Mouse (Mus musculus): ENCODE data around the gene Nuak2.

Nuak2 gene

DNA sequence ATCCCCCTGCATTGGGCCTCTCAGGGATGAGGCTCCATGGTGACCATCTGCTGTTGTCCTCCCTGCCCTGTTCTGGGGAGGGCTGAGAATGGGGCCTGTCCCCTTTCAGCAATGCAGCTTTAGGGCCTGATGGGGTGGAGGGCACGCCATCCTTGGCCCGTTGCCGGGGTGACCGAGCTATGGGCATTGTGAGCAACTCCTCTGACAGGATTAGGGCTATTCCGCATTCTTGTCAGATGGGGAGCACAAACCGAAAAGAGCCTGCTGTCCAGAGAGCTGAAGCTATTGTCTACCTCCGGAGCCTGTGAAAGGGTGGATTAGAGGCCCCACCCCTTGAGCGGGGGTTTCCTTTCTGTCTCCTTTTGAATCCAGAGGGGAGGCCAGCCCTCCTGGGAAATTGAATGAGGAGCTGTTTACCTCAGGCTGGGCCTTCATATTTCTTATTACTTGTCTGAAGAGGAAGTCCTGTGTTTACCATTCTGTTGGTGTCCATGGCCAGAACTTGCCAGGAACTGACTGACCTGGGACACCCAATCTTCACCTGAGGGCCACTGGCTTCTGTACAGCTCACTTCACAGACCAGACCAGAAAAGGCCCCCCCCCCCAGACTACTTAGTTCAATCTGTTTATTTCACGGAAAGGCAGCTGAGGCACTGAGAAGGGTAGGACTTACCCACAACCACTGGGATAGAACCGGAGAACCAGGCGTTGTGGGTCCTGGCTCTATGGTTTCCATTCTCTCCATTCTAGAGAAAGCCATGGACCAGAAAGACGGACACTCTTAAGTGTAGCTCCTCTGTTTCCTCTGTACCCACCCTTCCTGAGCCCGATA, 7.0 kb downstream of the Nuak2 start:
- DNase-seq (ENCODE audit: extremely low spot score, low spot score), result peak; percentile 85

DNA sequence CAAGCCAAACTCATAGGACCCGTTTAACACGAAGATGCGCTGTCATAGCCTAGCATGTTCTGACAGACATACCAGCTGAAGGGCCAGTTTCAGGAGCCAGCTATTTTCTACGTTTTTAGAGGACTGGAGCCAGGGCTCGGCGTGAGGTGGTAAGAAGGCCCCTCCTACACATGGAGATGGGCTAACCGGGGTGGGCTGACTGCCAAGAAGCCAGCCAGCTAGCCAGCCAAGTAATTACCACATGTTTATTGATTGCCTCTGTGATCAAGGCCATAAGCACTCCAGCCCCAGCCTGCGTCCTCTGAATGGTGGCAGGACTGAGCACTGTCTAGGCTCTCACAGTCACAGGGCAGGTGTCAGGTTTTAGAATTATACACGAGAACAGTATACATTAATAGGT, 10.9 kb downstream of the Nuak2 start:
- DNase-seq (ENCODE audit: extremely low spot score, low spot score), result no peak

DNA sequence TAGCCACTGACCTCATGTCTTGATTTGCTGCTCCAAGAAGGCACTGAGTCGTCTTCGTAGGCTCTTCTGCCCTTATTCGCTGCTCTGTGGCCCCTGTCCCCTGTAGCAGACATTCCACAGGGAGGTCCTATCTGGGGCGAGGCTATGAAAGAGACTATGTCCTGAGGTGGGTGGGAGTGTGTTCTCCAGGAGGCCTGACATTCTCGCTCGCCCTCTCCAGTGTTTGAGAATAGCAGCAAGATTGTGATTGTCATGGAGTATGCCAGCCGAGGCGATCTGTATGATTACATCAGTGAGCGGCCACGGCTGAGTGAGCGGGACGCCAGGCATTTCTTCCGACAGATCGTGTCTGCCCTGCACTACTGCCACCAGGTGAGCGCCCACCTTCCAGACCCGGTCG, 11.6 kb downstream of the Nuak2 start:
- no peak for DNase-seq (ENCODE audit: extremely low spot score, low spot score)

GRCm38 (mm10) chr1:132328565-132328964, 12.6 kb downstream of the Nuak2 start:
- DNase-seq (ENCODE audit: extremely low spot score, low spot score), result no peak

GRCm38 (mm10) chr1:132329656-132330055, 13.7 kb downstream of the Nuak2 start:
- no peak for DNase-seq (ENCODE audit: extremely low spot score, low spot score)

GRCm38 (mm10) chr1:132330397-132330796, 14.5 kb downstream of the Nuak2 start:
- DNase-seq (ENCODE audit: extremely low spot score, low spot score), result no peak

DNA sequence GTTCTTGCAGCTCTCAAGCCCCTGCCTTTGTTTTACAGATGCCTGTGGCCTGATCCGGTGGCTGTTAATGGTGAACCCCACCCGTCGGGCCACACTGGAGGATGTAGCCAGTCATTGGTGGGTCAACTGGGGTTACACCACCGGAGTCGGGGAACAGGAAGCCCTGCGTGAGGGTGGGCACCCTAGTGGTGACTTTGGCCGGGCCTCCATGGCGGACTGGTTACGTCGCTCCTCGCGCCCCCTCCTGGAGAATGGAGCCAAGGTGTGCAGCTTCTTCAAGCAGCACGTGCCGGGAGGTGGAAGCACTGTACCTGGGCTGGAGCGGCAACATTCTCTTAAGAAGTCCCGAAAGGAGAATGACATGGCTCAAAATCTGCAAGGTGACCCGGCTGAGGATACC, 15.4 kb downstream of the Nuak2 start:
- no peak for DNase-seq (ENCODE audit: extremely low spot score, low spot score)

GRCm38 (mm10) chr1:132333201-132333600, 17.3 kb downstream of the Nuak2 start:
- DNase-seq (ENCODE audit: extremely low spot score, low spot score), result no peak

- DNase-seq (ENCODE audit: extremely low spot score, low spot score), result peak; percentile 83
Measured at GRCm38 (mm10) chr1:132333675-132334141, 17.8 kb downstream of the Nuak2 start.

DNA sequence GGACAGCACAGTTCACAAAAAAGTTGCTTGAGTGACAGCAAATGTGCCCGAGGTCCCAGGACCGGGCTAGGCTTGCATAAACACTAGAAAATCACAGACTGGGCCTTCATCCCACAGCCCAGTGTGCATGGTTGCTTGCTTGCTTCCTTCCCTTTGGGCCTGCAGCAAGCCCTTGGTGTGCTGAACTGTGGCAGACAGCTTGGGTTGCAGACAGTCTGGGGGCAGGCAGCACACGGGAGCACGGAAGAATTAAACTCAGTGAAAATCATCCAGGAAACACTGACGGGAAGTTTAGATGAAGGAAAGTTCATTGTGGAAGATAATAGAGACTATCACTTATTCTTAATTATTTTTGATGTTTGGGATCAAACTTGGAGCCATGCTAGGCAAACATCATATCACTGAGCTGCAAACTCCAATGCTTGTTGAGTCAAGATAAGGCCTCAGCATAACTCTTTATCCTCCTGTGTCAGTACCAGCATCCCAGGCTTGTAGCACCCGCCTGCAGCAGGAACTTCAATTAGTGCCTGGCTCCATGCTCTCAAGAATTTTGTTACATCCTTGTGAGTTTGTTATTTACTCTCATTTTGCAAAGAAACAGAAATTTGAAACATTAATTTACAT, 18.4 kb downstream of the Nuak2 start:
- DNase-seq (ENCODE audit: extremely low spot score, low spot score), result no peak

DNA sequence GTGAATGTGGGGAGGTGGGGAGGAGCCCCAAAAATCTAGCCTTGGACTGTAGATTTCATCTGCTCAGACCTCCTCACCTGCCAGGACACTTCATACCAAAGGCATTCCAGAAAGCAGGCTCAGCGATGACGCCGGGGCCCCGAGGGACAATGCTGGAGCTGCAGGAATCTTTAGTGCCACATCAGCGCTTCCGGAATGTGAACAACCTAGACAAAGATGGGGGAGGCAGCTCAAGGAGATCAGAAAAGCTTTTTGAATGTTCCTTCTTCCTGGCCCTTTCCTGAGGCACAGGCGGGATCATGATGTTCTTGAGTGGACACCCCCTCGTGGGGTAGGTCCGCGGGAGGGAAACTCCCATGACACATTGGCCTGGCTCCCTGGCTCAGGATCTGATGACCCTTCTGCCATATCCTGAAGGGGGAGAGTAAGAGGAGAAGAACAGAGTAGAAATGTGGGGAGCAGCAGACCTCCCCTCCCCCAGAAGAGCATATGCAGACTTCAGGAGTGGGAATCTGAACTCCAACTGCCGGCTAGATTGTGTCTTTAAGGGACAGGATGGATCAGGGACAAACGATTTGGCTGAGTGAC, 19.5 kb downstream of the Nuak2 start:
- DNase-seq (ENCODE audit: extremely low spot score, low spot score), result no peak

- DNase-seq (ENCODE audit: extremely low spot score, low spot score), result no peak
Measured at GRCm38 (mm10) chr1:132336921-132337320, 21.0 kb downstream of the Nuak2 start.

GRCm38 (mm10) chr1:132338027-132338660, 22.2 kb downstream of the Nuak2 start:
- DNase-seq (ENCODE audit: extremely low spot score, low spot score), result no peak

DNA sequence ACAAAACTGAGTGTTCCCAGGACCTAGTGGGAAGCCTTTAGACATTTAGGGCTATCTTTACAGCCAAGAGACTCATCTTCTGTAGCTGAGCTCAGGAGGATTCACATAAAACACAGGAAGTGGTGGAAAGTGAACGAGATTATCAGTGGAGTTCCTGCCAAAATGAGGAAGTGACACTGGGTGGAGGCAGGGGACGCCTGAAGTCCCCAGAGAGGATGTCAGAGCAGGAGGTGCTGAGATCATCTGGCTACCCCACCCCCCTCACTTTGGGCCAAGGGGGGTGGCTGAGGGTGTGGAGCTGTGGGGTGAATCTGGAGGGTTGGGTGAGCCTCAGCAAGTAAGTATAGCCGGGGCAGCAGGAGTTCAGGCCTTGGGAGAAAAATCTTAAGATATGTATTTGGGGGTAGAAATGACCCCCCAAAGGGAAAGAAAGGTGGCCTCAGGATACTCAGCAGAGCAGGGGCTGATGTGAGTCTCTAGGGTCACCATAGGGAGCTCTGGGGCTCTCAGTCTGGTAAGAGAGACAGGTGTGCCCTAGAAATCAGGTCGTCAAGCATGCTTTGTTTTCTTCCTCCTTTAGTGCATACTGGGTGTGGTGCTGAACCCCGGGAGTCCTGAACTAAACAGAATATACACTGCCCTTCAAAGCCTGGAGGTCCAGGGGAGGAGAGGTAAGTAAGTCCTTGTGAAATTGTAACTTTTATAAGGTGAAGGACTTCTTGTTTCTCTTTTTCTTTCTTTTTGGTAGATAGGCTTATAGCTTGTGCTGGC, 26.0 kb downstream of the Nuak2 start:
- DNase-seq (ENCODE audit: extremely low spot score, low spot score), result no peak

GRCm38 (mm10) chr1:132342518-132342917, 26.6 kb downstream of the Nuak2 start:
- no peak for DNase-seq (ENCODE audit: extremely low spot score, low spot score)

GRCm38 (mm10) chr1:132343191-132343590, 27.3 kb downstream of the Nuak2 start:
- DNase-seq (ENCODE audit: extremely low spot score, low spot score), result no peak

DNA sequence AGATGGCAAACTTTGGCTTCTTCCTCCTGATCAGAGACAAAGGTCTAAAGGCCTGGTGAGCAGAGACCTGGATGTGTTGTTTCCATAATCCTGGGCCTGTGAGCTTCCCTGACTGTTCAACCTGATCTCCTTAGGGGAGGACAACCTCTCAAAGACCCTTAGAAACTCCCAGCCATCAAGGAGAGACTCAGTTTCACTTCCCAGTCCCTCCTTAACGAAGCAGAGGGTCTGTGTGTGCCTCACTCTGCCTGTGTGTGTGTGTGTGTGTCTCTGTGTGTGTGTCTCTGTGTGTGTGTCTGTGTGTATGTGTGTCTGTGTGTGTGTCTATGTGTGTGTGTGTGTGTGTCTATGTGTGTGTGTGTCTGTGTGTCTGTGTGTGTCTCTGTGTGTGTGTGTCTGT, 27.7 kb downstream of the Nuak2 start:
- no peak for DNase-seq (ENCODE audit: extremely low spot score, low spot score)

DNA sequence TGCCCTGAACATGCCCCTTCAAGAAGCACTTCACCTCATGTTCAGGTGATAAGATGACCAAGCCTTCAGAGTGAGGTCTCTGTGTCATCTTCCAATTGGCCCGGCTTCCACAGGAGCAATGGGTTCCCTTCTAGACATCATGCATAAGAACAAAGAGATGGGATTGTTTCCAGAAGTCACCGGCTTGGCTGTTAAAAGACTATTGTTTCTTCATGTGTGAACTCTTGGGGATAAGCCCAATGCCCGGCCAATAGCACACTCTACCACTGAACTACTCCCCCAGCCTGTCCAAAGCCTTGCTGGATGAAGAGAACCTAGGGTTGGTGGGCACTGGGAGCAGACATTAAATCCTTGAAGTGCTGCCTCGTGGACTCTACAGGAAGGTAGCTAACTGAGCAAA, 29.6 kb downstream of the Nuak2 start:
- no peak for DNase-seq (ENCODE audit: extremely low spot score, low spot score)

DNA sequence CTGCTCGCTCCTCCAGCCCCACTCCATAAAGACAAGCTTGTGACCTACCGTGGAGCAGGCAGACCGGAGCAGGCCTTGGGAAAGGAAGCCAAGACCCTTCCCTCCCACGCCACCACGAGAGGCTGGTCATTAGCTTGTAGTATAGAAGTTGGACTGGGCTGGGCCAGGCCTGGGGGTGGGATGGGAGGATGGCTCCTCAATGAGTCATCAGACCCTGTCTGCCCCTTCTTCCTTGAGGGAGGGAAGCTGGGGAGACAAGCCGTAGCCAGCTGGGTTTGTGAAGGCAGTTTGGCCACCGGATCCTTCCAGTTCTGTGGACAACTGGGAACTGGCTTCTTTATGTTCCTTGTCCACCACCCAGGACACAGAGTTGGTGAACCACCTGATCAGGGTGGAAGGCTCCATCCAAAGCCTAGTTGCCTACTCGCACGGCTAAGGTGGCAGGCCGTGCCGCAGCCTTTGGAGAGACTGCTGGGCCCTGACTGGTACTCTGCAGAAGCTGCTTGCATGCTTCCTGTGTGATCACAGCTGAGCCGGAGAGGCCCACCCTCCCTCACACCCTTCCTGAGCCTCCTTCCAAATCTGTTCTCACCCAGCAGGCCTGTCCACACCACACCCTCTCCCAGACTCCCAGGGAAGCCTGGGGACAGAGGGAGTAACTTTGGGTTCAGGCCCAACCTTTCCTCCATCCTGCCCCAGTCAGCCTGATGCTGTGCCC, 30.4 kb downstream of the Nuak2 start:
- DNase-seq (ENCODE audit: extremely low spot score, low spot score), result no peak

DNA sequence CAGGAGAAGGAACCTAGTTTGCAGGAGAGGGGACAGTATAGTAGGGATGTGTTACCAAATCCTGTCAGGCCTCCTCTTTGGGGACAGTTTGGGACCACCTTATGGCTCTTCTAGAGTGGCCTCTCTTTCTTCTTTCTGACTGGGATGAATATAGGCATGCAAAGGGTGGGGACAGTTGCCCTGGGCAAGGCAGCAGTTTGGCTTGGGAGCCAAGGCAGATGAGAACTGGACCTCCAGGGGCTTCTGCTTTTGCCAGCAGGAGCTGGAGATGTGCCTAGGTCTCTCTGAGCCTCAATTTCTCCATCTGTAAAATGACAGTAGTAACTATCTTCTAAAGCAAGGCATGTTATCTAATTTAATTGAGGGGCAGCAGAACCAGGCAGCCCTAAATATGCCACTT, 31.0 kb downstream of the Nuak2 start:
- no peak for DNase-seq (ENCODE audit: extremely low spot score, low spot score)

- DNase-seq (ENCODE audit: extremely low spot score, low spot score), result no peak
Measured at GRCm38 (mm10) chr1:132348401-132348800, 32.5 kb downstream of the Nuak2 start.

Data from neural tube, embryonic 10.5 days (tissue).